16 mouse cellular contexts compared by ENCODE assay signal in the genomic region with DNA sequence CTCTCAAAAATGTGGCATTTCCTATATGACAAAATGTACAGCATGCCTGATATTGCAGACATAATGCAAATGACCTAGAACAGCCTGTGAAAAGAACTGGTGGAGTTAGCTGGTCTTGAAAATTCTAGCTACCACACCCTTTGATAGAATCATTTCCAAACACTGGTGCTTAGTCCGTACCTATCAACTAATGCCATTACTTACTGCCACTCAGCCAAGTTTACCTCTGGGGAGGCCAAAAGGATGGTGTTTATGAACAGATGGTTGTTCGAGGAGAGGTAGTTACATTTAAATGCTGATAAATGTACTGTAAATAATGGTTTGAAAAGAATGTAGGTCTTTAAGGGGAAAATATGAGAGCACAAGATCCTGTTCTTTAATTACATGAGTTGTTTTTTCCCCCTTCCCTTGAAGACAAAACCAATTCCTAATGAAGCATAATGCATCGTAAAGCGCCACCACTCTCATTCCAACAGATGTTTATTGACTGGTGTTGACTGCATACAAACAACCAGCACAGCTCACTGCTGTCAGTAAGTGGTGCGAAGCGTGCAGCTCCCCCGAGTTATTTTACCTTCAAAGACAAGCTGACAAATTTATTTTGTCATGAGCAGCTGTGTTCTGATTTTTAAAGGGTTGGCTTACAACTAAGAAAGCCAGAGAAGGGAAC.
DNase-seq lines count a peak whose midpoint lies in the region; ATAC-seq lines count a peak whose summit lies in the region.
"Had no signal": no experiment of that assay in that cellular context is flagged by ENCODE, and none has a peak within 500 bp of the region (broad histone marks: within the 10 kb centered on the region; RNA-seq: fewer than 3 reads in every experiment).

No protein-coding gene starts in this region.

- H3K27me3 ChIP-seq in hindbrain, embryonic 14.5 days (ENCODE audit: control insufficient read depth, insufficient read depth, low read length): no peaks in the 10 kb centered on the region
- H3K27me3 ChIP-seq in hindbrain, embryonic 10.5 days (ENCODE audit: insufficient read depth, poor library complexity, severe bottlenecking): no peaks in the 10 kb centered on the region
- no peaks in the 10 kb centered on the region for H3K27me3 ChIP-seq in neural tube, embryonic 11.5 days (ENCODE audit: control insufficient read depth, insufficient read depth, low read length)
- no peaks in the 10 kb centered on the region for H3K27me3 ChIP-seq in limb, embryonic 12.5 days
- H3K27me3 ChIP-seq: midbrain, embryonic 12.5 days had no signal

- DNase-seq in hindbrain, embryonic 14.5 days (ENCODE audit: low spot score): peak; percentile 45
- no peak for DNase-seq in hindbrain, embryonic 10.5 days (ENCODE audit: low spot score)
- no peak for DNase-seq in neural tube, embryonic 11.5 days (ENCODE audit: low spot score)
- DNase-seq in neural tube, embryonic 10.5 days (ENCODE audit: extremely low spot score, low spot score): no peak
- DNase-seq in retina, postnatal 7 days (ENCODE audit: low read depth, low spot score): peak; percentile 1
- DNase-seq in heart, adult 9 months (ENCODE audit: low spot score in 2 of 2): no peak
- no peak for DNase-seq in right cerebral cortex, postnatal 4 days
- DNase-seq: cerebellum, adult 11-12 months; gastrocnemius, adult 2 months; lung, postnatal 10 days; thymus, postnatal 36 days had no signal

- ATAC-seq in hindbrain, embryonic 14.5 days (ENCODE audit: low FRiP score): peak; percentile 59
- peak; percentile 35; the same call in 1 of the 2 replicates for ATAC-seq in neural tube, embryonic 11.5 days (ENCODE audit: insufficient read depth, low FRiP score, low TSS enrichment)
- ATAC-seq in limb, embryonic 12.5 days (ENCODE audit: insufficient number of reproducible peaks, insufficient read depth, low FRiP score, low TSS enrichment, low read depth): no peak
- ATAC-seq: intestine, postnatal 0 days had no signal

- peaks cover 11% of the 10 kb centered on the region for H3K4me1 ChIP-seq in hindbrain, embryonic 14.5 days (replicated peaks; ENCODE audit: control insufficient read depth, insufficient read depth, low read length)
- H3K4me1 ChIP-seq in hindbrain, embryonic 10.5 days (replicated peaks): no peaks in the 10 kb centered on the region
- H3K4me1 ChIP-seq in neural tube, embryonic 11.5 days (ENCODE audit: control insufficient read depth, insufficient read depth, low read length): peaks cover 4% of the 10 kb centered on the region; the same call in 1 of the 2 replicates
- peaks cover 14% of the 10 kb centered on the region; the same call in 1 of the 2 replicates for H3K4me1 ChIP-seq in limb, embryonic 12.5 days (replicated peaks)
- H3K4me1 ChIP-seq: midbrain, embryonic 12.5 days had no signal

- peak overlapping the region; percentile 48 for H3K27ac ChIP-seq in hindbrain, embryonic 14.5 days
- H3K27ac ChIP-seq in hindbrain, embryonic 10.5 days: no peak overlapping the region
- no peak overlapping the region for H3K27ac ChIP-seq in neural tube, embryonic 11.5 days (ENCODE audit: low read depth, low read length)
- H3K27ac ChIP-seq in limb, embryonic 12.5 days: no peak overlapping the region
- H3K27ac ChIP-seq: gastrocnemius, adult 2 months; heart, adult 2 months; liver, embryonic 14.5 days; midbrain, embryonic 12.5 days had no signal

- H3K9me3 ChIP-seq in hindbrain, embryonic 14.5 days (ENCODE audit: control insufficient read depth, low read length): no peaks in the 10 kb centered on the region
- H3K9me3 ChIP-seq in hindbrain, embryonic 10.5 days: no peaks in the 10 kb centered on the region
- H3K9me3 ChIP-seq in neural tube, embryonic 11.5 days (ENCODE audit: control insufficient read depth, low read length): no peaks in the 10 kb centered on the region
- H3K9me3 ChIP-seq in limb, embryonic 12.5 days: no peaks in the 10 kb centered on the region
- H3K9me3 ChIP-seq: midbrain, embryonic 12.5 days had no signal

- WGBS in hindbrain, embryonic 14.5 days: 50% methylated on average over 7 of the region's 7 CpGs
- WGBS in hindbrain, embryonic 10.5 days: 85% methylated on average over 7 of the region's 7 CpGs
- WGBS in neural tube, embryonic 11.5 days: 42% methylated on average over 7 of the region's 7 CpGs
- 25% methylated on average over 7 of the region's 7 CpGs for WGBS in limb, embryonic 12.5 days

- H3K36me3 ChIP-seq in hindbrain, embryonic 14.5 days (replicated peaks; ENCODE audit: control insufficient read depth, insufficient read depth): no peaks in the 10 kb centered on the region
- no peaks in the 10 kb centered on the region for H3K36me3 ChIP-seq in hindbrain, embryonic 10.5 days
- no peaks in the 10 kb centered on the region for H3K36me3 ChIP-seq in neural tube, embryonic 11.5 days (ENCODE audit: control insufficient read depth, insufficient read depth, low read length)
- no peaks in the 10 kb centered on the region for H3K36me3 ChIP-seq in limb, embryonic 12.5 days
- H3K36me3 ChIP-seq: midbrain, embryonic 12.5 days had no signal

- H3K4me2 ChIP-seq in hindbrain, embryonic 14.5 days (replicated peaks): peak overlapping the region; percentile 11
- H3K4me2 ChIP-seq in neural tube, embryonic 11.5 days (ENCODE audit: low read depth): no peak overlapping the region
- peak overlapping the region; percentile 10; the same call in 1 of the 2 replicates for H3K4me2 ChIP-seq in limb, embryonic 12.5 days
- H3K4me2 ChIP-seq: midbrain, embryonic 12.5 days had no signal

- H3K9ac ChIP-seq in hindbrain, embryonic 14.5 days: 0 out of 2 replicates have a peak overlapping the region, but pooled peaks have one; percentile 12
- H3K9ac ChIP-seq in neural tube, embryonic 11.5 days (ENCODE audit: low read length): no peak overlapping the region
- H3K9ac ChIP-seq in limb, embryonic 12.5 days (replicated peaks): no peak overlapping the region
- H3K9ac ChIP-seq: liver, embryonic 14.5 days; midbrain, embryonic 12.5 days had no signal

- no peak overlapping the region for H3K4me3 ChIP-seq in hindbrain, embryonic 14.5 days (replicated peaks; ENCODE audit: low read length)
- no peak overlapping the region for H3K4me3 ChIP-seq in hindbrain, embryonic 10.5 days
- H3K4me3 ChIP-seq in neural tube, embryonic 11.5 days (ENCODE audit: low read depth, low read length): no peak overlapping the region
- no peak overlapping the region for H3K4me3 ChIP-seq in limb, embryonic 12.5 days (replicated peaks)
- H3K4me3 ChIP-seq: gastrocnemius, adult 2 months; heart, adult 2 months; midbrain, embryonic 12.5 days had no signal

Comparison
In these comparisons a context has a peak if more than half of its experiments do, and no peak if none do; other contexts are left out.
1. DNase-seq: peak in hindbrain, embryonic 14.5 days (single experiment) and retina, postnatal 7 days (single experiment); none in hindbrain, embryonic 10.5 days (single experiment), neural tube, embryonic 11.5 days (single experiment), neural tube, embryonic 10.5 days (single experiment), heart, adult 9 months (0 of 2) and right cerebral cortex, postnatal 4 days (single experiment).